Mouse (Mus musculus) heart, postnatal 14 days (tissue): ENCODE data around the gene Thop1. TPM values are rescaled to one million over a fixed set of nuclear protein-coding genes. Genes with fewer than 3 reads are reported as not detected.
A peak's percentile ranks its signal among the peaks of the same experiment; 100 is the strongest.
"Not testable (repeated sequence)": the region's sequence is repeated elsewhere in the genome, so short reads cannot be mapped to it uniquely, and the experiment has no call there.

Experiments
- DNase-seq, 2 experiments: peaks; one replicate each; pipeline ENCODE4 v3.0.0; 2021 to 2022
- intact Hi-C: fragments of 180-260 bp; cut with DNase I; formaldehyde crosslinking; loops from one replicate; pipeline ENCODE4 v1.15.1; 2025
- long read RNA-seq, 2 experiments: library from polyadenylated mRNA; stranded (forward); transcript quantifications; one replicate each; pipeline ENCODE4 v2.0.0; 2021
- total RNA-seq, 2 experiments: library from RNA; stranded (reverse); gene quantifications; 2 replicates each; pipeline ENCODE4 v1.2.3; 2021

The Thop1 gene
- 10 to 100 TPM; 10.3 to 10.9 TPM for total RNA-seq
- long read RNA-seq, experiment 1, transcript Thop1-201 (13 exons, 2,832 nt): major isoform, 17 of 21 reads
- long read RNA-seq, experiment 1, partial matches to known transcripts: 3 of 21 reads
- long read RNA-seq, experiment 1, other reads (novel, unspliced or antisense): 1 of 21 reads
- long read RNA-seq, experiment 2, transcript Thop1-201 (13 exons, 2,832 nt): major isoform, 11 of 15 reads
- long read RNA-seq, experiment 2, partial matches to known transcripts: 2 of 15 reads
- long read RNA-seq, experiment 2, other reads (novel, unspliced or antisense): 2 of 15 reads

GRCm38 (mm10) chr10:81069836-81070235 is at the start of gene Thop1:
Gene Thop1, plus strand, starts transcription at chr10:81070035.
- intact Hi-C loops: loop anchor here (1.0 kb wide), 1 partner anchor 9 kb away; no protein-coding TSS in a partner anchor
- DNase-seq: peak; percentile 96 to 97

DNA sequence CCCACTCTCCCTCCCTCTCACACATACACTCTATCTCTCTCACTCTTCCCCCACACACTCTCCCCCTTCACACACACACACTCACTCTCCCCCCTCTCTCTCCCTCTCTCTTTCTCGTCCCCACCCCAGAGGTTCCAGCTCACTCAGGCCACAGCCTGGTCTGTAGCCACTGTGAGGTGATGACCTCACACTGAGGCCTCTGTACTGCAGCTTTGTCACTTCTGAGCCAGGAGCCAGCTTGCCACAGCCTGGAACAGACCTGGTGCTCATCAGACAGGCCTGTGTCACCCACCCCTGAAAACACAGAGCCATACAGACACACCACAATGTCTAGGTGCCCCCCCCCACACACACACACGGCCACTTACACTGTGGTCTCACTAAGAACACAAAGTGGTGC is 49.6 kb upstream of the Thop1 start:
- intact Hi-C loops: no loop called here
- no peak for DNase-seq

- intact Hi-C loops: no loop called here
- DNase-seq: no peak
These were observed 48.2 kb upstream of the Thop1 start for GRCm38 (mm10) chr10:81021547-81022110.

GRCm38 (mm10) chr10:81022744-81023143 is 47.1 kb upstream of the Thop1 start:
- intact Hi-C loops: no loop called here
- no peak for DNase-seq

DNA sequence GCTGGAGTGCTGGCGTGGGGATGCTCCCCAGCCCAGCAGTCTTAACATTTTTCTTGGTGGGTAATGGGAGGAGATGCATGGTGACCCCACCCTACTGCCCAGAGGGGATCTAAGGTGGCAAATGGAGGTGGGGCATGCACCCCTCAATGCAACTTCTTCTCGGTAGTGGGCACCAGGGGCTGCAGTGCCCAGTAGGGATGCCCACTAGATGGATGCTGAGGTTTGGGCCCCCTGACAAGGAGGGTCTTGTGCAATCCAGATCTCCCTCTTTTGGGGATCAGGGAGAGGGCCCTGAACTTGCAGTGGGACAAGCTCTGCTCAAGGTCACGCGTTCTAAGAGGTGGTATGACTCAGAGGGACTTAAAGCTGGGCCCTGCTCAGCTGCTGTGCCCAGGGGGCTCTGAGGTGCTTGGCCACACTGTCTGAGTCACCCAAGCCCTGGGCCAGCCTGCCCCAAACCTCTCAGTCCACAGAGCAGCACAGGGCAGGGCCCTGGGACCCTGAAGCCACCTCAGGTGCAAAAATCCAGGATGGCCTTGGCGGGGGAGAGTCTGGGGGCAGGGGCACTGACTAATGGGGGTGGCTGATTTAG is 45.4 kb upstream of the Thop1 start:
- no peak for DNase-seq
- intact Hi-C loops: no loop called here

GRCm38 (mm10) chr10:81025047-81025621 is 44.7 kb upstream of the Thop1 start:
- intact Hi-C loops: no loop called here
- peak in 1 of 2 experiments; percentile 28 for DNase-seq

DNA sequence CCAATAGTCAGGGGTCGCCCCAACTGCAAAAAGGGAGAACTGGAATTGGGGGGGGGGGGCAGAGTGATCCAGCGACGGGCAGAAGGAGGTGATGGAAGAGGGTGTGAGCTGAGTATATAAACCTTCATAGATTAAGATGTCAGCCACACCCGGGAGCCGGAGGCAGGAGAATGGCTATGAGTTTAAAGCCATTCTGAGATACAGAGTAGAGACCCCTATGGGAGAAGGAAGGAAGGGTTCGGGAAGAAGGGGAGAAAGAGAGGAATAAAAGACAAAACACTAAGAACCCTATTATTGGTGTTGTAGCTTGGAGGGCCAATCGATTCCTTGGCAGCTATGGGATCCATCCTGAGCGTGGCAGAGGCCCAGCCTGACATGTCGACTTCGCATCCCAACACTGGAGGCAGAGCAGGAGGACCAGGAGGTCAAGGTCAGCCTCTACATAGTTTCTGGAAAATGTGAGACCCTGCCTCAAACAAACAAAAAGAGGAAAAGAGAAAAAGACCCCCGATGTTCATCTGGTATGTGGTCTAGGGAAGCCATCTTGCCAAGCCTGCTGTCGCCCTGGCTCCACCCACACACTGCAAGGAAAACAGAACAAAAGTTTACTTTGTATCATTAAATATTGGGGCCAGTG is 44.1 kb upstream of the Thop1 start, which contains the start of gene Diras1:
Gene Diras1 (minus strand): TSS at position 24 of the 637 bp plus-strand sequence.
- intact Hi-C loops: no loop called here
- DNase-seq: no peak

- intact Hi-C loops: no loop called here
- DNase-seq: no peak
These were observed 43.0 kb upstream of the Thop1 start for GRCm38 (mm10) chr10:81026857-81027256.

GRCm38 (mm10) chr10:81027331-81027730 is 42.5 kb upstream of the Thop1 start:
- peak; percentile 18 to 33 for DNase-seq
- intact Hi-C loops: no loop called here

DNA sequence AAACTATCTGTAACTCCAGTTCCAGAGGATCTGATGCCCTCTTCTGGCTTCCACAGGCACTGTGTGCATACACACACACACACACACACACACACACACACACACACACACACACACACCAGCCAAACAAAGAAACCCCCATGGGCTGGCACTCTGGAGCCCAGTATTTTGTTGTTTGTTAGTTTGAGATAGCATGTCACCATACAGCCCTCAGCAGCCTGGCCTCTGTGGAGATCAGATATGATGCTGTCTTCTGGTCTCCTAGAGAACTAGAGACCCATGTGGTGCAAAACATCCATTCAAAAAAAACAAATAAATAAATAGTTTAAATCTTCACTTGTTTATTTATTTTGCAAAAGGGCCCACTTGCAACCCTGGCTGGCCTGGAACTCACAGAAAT is 41.6 kb upstream of the Thop1 start:
- no peak for DNase-seq
- intact Hi-C loops: no loop called here

- intact Hi-C loops: no loop called here
- DNase-seq: no peak
These were observed 40.8 kb upstream of the Thop1 start for GRCm38 (mm10) chr10:81029031-81029430.

GRCm38 (mm10) chr10:81033586-81033985 is 36.2 kb upstream of the Thop1 start:
- DNase-seq: no peak
- intact Hi-C loops: no loop called here

GRCm38 (mm10) chr10:81036251-81036650 is 33.6 kb upstream of the Thop1 start:
- DNase-seq: no peak
- intact Hi-C loops: no loop called here

- intact Hi-C loops: no loop called here
- DNase-seq: peak; percentile 98 to 99
These were observed 32.8 kb upstream of the Thop1 start, which contains the start of gene Slc39a3 for GRCm38 (mm10) chr10:81036988-81037580. Gene Slc39a3, minus strand, starts transcription at chr10:81037426.

- intact Hi-C loops: loop anchor here (1.0 to 2.0 kb wide), 2 partner anchors 25 to 41 kb away; no protein-coding TSS in a partner anchor
- peak; percentile 72 to 81 for DNase-seq
These were observed 28.2 kb upstream of the Thop1 start for GRCm38 (mm10) chr10:81041458-81042175.

DNA sequence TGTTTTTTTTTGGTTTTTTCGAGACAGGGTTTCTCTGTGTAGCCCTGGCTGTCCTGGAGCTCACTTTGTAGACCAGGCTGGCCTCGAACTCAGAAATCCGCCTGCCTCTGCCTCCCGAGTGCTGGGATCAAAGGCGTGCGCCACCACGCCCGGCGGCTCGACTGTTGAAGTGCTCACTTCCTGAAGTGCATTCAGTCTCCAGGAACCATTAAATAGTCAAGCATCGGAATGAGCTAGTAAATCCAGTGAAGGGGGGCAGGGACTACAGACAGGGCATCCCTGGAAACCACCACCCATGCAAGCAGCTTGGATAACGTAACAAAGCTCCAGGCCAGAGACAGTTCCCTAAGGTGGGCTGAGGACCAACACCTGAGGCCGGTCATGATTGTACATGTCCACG is 24.6 kb upstream of the Thop1 start:
- DNase-seq, intact Hi-C loops: not testable (repeated sequence)

- no peak for DNase-seq
- intact Hi-C loops: no loop called here
These were observed 19.2 kb upstream of the Thop1 start for GRCm38 (mm10) chr10:81050645-81051044.

DNA sequence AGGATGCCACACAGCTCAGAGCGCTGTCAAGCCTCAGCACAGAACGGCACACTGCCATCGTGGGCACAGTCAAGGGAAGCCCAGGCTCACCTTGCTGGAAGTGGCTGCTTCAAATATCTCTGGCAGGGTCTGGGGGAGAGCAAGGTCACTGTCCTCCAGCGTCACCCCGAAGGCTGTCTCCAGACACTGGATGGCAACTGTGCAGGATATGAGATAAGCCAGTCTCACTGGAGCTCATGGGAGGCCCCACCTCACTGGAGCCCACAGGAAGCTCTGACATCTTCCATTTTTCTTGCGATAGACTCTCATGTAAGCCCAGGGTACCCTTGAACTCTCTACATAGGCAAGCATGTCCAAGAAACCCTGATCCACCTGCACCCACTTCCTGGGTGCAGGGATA is 18.7 kb upstream of the Thop1 start:
- no peak for DNase-seq
- intact Hi-C loops: no loop called here

GRCm38 (mm10) chr10:81052577-81052976 is 17.3 kb upstream of the Thop1 start:
- intact Hi-C loops: no loop called here
- no peak for DNase-seq

DNA sequence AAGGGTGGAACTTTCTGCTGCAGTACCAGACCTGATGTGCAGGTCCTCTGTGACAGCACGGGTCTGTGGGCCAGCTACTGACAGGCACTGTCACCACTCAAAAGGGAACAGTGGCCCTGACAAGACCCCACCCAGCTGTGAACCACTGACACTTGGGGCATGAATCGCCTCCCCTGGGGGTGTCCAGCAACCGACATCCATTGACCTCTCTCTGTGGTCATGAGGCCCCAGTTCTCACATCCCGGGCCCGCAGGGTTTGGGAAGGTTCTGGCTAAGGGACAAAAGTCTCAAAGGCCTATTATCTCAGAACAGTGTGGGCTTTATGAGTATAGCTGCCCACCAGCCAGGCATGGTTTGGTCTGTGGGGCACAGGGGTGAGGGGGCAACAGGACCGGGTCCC is 14.7 kb upstream of the Thop1 start:
- intact Hi-C loops: no loop called here
- no peak for DNase-seq
